Mouse (Mus musculus) kidney, postnatal 4 days (tissue): Measurements from ENCODE around the gene Mllt6.
"Not testable (repeated sequence)": the region's sequence is repeated elsewhere in the genome, so short reads cannot be mapped to it uniquely, and the experiment has no call there.

Source experiments
- DNase-seq, 2 experiments: peaks; one replicate each; pipeline ENCODE4 v3.0.0; 2021; ENCODE audit warnings: mixed read lengths in 2 of 2

Mllt6 gene

GRCm38 (mm10) chr11:97662893-97663527 lies at the start of gene Mllt6:
TSS of gene Mllt6 (plus strand) at chr11:97663414.
- peak; percentile 85 to 91 for DNase-seq

GRCm38 (mm10) chr11:97615276-97615675 lies 47.9 kb upstream of the Mllt6 start:
- DNase-seq, result no peak

- DNase-seq, result peak in 1 of 2 experiments; percentile 42
Observed at GRCm38 (mm10) chr11:97618368-97618767, 44.8 kb upstream of the Mllt6 start.

GRCm38 (mm10) chr11:97619391-97619795 lies 43.8 kb upstream of the Mllt6 start:
- peak; percentile 85 to 90 for DNase-seq

- peak; percentile 78 to 81 for DNase-seq
Observed at GRCm38 (mm10) chr11:97622440-97622839, 40.8 kb upstream of the Mllt6 start.

- no peak for DNase-seq
Observed at GRCm38 (mm10) chr11:97623166-97623565, 40.0 kb upstream of the Mllt6 start.

GRCm38 (mm10) chr11:97625551-97625950 lies 37.7 kb upstream of the Mllt6 start:
- DNase-seq, result no peak

- DNase-seq, result no peak
Observed at GRCm38 (mm10) chr11:97626431-97626830, 36.8 kb upstream of the Mllt6 start.

- peak in 1 of 2 experiments; percentile 30 for DNase-seq
Observed at GRCm38 (mm10) chr11:97626850-97627249, 36.4 kb upstream of the Mllt6 start.

GRCm38 (mm10) chr11:97627556-97628302 lies 35.5 kb upstream of the Mllt6 start:
- DNase-seq, result no peak

GRCm38 (mm10) chr11:97628303-97628567 lies 35.0 kb upstream of the Mllt6 start:
- DNase-seq, result peak in 1 of 2 experiments; percentile 36

- peak; percentile 39 to 58 for DNase-seq
Observed at GRCm38 (mm10) chr11:97628568-97629518, 34.4 kb upstream of the Mllt6 start.

GRCm38 (mm10) chr11:97629576-97629975 lies 33.6 kb upstream of the Mllt6 start, which contains the start of gene Epop:
TSS of gene Epop (minus strand) at chr11:97629702.
- DNase-seq, result peak; percentile 90 to 93

GRCm38 (mm10) chr11:97631046-97631445 lies 32.2 kb upstream of the Mllt6 start:
- DNase-seq, result no peak

- no peak for DNase-seq
Observed at GRCm38 (mm10) chr11:97631500-97631899, 31.7 kb upstream of the Mllt6 start.

GRCm38 (mm10) chr11:97631938-97632337 lies 31.3 kb upstream of the Mllt6 start:
- DNase-seq, result peak; percentile 90

GRCm38 (mm10) chr11:97632440-97632839 lies 30.8 kb upstream of the Mllt6 start:
- not testable (repeated sequence) for DNase-seq

GRCm38 (mm10) chr11:97635468-97636019 lies 27.7 kb upstream of the Mllt6 start:
- no peak for DNase-seq

- DNase-seq, result no peak
Observed at GRCm38 (mm10) chr11:97641668-97642067, 21.5 kb upstream of the Mllt6 start.

GRCm38 (mm10) chr11:97642746-97643145 lies 20.5 kb upstream of the Mllt6 start:
- DNase-seq, result no peak

GRCm38 (mm10) chr11:97643380-97644055 lies 19.7 kb upstream of the Mllt6 start:
- no peak for DNase-seq

GRCm38 (mm10) chr11:97644834-97645233 lies 18.4 kb upstream of the Mllt6 start:
- DNase-seq, result peak; percentile 86 to 87
